Mouse (Mus musculus): Measurements from ENCODE around the gene Hebp1. TPM values are rescaled to one million over a fixed set of nuclear protein-coding genes. Genes with fewer than 3 reads are reported as not detected.

Hebp1 gene
- total RNA-seq, 2 experiments from 2014 or later, result 58.5 to 59.0 TPM

DNA sequence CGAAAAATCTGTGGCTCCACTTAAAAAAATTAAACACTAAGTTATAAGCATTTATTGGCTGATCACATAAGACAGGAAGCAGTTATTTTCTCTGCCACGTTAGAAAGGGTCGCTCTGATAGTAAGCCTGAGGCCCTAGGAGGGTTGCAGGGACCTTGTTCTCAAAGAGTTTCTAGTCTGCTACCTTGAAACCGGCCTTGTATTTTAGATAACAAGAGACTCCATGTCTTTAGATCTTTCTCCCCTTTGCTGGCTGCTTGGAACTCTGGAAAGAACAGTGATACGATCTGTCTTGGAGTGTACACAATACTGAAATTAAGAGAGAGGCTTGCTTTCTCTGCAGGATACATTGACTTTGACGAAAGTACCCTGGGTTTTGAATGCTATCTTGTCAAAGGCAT is 904 bp upstream of the Hebp1 start:
- no peak for DNase-seq
- intact Hi-C loops (cut with DNase I), result no loop called here

DNA sequence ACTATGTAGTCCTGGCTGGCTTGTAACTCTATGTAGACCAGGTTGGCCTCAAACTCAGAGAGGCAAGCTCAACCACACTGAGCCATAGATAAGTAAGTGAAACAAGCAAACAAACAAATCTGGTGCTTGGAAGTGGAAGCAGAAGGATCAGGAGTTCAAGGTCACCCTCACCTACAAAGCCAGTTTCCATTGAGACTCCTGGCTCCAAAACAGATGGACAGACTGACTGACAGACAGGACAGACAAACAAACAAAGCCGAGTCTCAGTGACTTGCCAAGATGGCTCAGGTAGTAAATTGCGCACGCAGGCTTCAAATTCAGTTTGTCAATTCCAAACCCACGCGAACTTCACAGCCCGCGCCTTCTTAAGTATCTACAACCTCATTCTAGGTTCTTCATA is 376 bp downstream of the Hebp1 start:
- intact Hi-C loops (cut with DNase I), result no loop called here
- no peak for DNase-seq

DNA sequence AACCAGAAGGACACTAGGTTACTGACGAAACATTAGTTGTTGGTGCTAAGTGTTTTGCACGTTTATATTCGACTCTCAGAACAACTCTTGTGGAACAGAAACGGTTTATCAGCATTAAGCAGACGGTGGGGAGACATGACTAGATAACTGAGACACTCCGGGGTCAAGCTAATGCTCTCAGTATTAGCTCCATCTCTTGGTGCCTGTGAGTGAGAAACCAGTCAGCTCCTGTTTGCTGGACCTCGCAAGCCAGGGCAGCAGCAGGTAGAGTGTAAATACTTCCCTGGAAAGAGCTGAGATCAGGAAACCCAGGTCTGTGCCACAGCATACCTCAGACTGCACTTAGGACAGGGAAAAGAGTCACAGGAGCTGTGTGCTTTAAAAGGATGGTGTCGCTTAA is 1.1 kb downstream of the Hebp1 start:
- no peak for DNase-seq
- intact Hi-C loops (cut with DNase I), result no loop called here

DNA sequence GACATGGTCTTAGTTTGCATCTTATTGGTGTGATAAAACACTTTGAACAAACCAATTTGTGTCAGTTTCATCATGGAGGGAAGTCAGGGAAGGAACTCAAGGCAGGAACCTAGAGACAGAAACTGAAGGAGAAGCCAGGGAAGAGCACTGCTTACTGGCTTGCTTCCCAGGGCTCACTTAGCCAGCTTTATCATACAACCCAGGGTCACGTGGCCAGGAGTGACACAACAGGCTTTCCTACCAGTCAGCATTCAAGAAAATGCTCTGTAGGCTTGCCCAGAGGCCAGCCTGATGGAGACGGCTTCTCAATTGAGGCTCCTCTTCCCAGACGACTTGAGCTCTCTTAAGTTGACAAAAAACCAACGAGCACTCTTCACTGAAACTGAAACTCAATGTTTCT is 2.9 kb downstream of the Hebp1 start:
- intact Hi-C loops (cut with DNase I), result no loop called here
- DNase-seq, result no peak

DNA sequence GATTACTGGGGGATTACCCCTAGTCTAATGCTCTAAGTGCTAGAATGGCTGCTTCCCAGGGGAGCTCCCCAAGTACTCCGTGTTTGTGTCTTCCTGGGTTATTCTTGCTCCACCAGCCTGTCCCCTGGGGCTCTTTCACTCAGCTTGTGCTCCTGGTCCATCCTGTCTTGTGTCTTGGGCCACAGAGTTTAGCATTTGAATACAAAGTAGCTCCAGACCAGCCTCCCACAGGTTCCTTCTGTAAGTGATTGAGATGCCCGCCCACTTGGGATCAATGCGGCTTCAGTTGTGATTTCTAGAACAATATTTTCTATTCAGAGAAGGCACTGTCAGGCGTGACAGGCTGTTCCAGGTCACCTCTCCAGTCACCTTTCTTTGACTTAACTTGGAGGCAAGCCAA is 4.1 kb downstream of the Hebp1 start:
- peak in 1 of 2 experiments; percentile 31 for DNase-seq

DNA sequence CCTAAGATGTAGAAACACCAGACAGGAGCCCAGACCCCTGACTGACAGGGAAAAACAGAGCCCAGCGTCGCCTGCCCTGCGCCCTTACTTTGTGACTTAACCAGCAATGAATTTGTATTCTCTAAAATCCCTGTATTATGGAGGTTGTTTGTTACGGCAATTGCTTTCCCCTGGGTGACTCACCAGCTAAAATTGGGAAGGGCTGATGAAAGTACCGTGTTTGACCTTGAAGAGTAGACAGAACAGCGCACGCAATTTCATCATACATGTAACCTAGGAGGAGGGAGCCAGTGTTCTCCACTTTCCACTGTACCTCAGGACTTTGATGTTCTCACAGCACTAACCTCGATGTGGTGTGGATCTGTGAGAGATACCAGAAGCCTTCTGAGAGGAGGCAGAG is 4.8 kb downstream of the Hebp1 start:
- intact Hi-C loops (cut with DNase I), result no loop called here
- peak in 1 of 2 experiments; percentile 23 for DNase-seq

More for the DNA sequence above, 4.1 kb downstream of the Hebp1 start:
- intact Hi-C loops (cut with DNase I), result no loop called here

DNA sequence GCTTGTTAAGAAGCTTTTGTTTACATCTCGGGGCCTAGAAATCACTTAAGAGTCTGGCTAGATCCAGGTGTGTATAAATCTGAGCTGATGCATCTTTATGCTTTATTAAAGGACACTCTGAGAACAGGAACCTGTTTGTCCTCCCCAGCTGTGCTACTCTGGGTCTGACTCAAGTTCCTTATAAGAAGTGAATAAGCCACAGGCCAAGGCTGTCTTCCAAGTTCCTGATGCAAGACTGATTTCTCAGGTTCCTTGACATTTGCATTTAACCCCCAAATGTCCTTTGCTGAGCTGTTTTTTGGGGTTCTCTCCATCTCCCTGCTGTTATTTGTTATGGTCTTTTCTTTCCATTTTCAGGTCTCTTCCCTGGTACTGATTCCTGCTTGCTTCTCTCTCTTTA is 5.9 kb downstream of the Hebp1 start:
- intact Hi-C loops (cut with DNase I), result no loop called here
- DNase-seq, result no peak

DNA sequence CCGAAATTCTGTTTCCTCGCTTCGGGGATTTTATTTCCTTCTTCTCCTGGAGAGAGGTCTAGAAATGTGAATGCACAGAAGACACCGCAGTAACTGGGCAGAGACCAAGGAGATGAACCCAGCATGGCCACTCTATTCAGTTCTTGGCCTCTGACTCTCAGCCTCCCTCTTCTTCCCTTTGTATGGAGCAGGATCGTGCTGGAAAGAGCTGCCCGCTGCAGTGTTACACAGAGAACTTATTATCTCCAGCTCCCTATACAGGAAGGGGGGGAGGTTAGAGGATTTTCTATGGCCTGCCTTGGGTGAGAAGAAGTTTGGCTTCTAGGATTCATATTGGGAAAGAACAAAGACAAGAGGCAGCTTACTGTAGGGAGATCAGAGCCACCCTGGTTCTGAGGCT is 7.7 kb downstream of the Hebp1 start:
- intact Hi-C loops (cut with DNase I), result no loop called here
- DNase-seq, result no peak

DNA sequence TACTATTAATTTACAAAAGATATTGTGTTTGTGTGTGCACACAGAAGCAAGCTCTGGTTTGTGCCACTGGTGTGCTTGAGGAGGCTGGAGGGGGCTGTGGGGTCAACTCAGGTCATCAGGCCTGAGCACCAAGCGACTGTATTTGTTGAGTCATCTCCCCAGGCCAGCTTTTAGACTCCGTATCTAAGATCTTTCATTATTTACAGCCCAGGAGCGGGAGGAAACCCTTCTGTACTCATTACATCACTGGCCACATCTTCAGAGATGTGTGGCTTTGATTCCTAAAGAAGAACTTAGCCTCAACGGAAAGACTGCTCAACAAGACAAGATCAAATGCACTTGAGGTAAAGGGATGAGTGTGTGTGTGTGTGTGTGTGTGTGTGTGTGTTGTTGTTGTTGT is 9.2 kb downstream of the Hebp1 start:
- intact Hi-C loops (cut with DNase I), result loop anchor here (1.0 kb wide), 1 partner anchor 49 kb away; no protein-coding TSS in a partner anchor
- DNase-seq, result no peak

DNA sequence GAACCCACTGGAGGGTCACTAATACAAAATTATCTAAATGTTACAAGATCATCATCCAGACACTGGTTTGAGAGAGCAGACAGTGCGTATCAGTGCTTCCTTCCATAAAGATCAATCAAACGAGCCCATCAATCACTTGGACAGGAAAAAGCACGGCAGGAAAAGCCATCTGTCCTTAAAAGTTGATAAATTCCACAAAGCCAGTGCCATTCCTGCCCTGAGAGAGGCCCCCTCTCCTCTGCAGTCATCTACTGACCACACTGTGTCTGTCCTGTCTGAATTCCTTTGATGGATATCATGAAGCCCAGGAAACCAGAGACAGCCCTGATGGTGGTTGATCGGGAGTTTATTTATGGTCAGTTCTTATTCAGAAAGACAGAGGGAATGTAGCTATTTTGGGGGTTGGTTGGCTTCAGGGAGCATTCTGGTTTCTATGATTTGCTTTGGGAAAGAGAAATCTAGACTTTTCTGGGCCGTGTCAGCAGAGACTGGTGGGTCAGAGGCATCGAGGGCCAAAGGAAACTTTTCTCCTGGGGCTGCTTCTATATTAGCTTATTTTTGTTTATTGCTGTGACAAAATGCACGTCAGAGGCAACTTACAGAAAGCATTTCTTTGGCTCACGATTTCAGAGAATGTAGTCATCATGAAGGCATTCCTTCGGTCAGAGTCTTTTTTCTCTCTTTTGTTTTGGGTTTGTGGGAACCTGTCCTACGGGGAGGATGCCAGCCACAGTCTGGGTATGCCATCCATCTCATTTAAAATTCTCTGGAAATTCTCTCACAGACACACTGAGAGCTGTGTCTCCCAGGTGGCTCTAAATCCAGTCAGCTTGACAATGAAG is 10.5 kb downstream of the Hebp1 start:
- no peak for DNase-seq
- intact Hi-C loops (cut with DNase I), result no loop called here

DNA sequence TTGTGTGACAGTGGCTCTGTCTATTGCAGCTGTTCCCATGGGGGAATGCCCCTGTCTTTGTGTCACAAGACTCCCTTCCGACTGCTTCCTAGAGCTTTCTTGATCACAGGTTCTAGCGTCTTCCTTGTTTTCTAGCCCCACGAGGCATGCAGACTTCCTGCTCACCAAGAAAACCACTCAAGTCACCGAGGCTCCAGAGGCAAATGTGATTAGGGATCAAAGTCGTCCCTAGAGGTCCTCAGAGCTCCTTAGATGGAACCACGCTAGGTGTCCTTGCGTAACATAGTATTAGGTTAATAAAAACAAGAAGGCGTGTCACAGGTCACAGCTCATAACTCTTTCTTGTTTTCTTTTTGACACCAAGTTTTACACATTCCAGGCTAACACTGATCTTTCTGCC is 13.9 kb downstream of the Hebp1 start:
- intact Hi-C loops (cut with DNase I), result no loop called here
- no peak for DNase-seq

DNA sequence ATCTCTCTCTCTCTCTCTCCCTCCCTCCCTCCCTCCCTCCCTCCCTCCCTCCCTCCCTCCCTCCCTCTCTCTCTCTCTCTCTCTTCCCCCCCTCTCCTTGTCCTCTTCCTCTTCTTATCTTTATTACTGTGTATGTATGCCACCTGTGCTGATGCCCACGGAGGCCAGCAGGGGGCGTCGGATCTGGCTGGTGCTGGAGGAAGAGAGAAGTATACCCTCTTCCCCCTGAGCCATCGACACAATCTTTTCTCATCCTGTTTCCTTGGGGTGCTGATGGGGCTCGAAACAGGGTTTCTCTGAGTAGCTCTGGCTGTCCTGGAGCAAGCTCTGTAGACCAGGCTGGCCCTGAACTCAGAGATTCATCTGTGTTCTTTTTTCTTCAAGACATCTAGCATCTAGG is 14.9 kb downstream of the Hebp1 start:
- DNase-seq, result no peak
- intact Hi-C loops (cut with DNase I), result no loop called here

DNA sequence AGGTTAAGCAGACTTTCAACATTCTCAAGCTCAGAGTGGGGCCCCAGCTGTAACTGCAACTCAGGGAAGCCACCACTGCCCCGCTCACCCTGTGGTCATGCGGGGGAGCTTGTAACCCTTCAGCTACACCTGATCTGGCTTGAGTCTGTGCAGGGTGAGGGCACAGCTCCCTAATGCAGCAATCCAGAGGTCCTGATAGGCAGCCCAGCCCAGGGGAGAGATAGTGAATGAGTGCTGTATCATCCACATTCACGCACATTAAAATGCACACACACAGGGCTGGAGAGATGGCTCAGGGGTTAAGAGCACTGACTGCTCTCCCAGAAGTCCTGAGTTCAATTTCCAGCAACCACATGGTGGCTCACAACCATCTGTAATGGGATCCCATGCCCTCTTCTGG is 19.2 kb downstream of the Hebp1 start:
- intact Hi-C loops (cut with DNase I), result no loop called here
- DNase-seq, result no peak

DNA sequence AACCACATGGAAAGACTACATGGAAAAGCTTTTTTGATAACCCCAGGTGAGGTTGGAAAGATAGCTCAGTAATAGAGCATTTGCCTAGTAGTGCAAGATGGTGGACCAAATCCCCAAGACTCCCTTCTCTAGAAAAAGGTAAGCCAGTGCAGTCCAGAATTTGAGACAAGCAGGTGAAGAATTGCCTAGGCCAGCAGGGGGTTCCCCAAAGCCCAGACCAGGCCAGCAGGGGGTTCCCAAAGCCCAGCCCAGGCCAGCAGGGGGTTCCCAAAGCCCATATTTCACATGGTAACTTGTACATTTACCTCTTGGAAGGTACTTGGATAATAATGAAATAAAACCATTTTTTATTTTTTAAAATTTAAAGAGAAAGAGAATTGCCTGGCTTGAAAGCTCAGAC is 20.6 kb downstream of the Hebp1 start:
- intact Hi-C loops (cut with DNase I), result no loop called here
- DNase-seq, result no peak

DNA sequence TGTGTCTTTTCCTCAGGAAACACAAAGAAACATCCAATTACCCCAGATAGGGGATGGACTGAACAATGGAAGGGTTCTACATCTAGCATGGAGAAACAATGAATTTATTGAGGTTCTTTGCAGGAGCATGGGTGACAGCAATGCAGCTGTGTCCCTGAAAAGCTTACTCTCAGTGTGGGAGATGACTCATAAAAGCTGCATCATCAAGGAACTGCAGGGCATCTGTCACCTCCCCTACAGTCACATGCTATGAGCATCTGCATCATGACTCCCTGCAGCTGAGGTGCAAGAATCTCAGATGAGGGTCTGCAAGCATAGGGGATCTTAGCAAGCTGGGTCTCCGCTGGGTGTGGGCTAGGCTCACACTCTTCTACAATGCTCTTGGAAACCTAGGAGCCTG is 22.8 kb downstream of the Hebp1 start:
- DNase-seq, result no peak
- intact Hi-C loops (cut with DNase I), result no loop called here

DNA sequence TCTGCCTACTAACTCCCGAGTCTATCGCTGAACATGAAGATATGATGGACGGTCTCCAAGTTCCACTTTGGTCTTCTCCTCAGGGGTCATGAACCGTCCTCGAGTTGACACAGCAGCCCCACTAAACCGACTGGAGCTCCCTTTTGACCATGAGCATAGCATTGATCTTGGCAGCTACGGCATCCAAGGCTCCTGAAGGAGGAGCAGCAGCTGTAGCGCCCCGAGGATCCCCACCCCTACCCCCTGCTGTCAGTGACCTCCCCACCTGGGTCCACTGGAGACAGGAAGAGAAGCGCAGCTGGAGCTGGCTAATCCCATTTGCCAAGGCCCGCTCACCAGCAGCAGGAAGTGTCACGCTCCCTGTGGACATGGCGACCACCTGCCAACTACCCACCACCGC is 26.1 kb downstream of the Hebp1 start:
- intact Hi-C loops (cut with DNase I), result no loop called here
- no peak for DNase-seq

DNA sequence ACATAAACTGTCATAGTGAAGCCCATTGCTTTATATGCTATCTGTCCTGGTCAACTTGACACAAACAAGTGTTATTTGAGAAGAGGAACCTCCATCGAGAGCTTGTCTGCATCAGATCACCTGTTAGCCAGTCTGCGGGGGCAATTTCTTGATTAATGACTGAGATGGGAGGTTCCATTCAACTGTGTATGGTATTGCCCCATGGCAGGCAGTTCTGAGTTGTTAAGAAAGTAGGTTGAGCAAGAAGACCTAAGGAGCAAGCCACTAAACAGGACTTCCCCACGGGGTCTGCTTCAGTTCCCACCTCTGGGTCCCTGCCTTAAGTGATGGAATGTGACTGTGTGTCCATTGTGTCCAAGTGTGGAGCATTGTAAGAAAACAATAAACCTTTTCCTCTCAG is 28.6 kb downstream of the Hebp1 start:
- no peak for DNase-seq
- intact Hi-C loops (cut with DNase I), result loop anchor here (5.0 kb wide), 1 partner anchor 208 kb away; no protein-coding TSS in a partner anchor

DNA sequence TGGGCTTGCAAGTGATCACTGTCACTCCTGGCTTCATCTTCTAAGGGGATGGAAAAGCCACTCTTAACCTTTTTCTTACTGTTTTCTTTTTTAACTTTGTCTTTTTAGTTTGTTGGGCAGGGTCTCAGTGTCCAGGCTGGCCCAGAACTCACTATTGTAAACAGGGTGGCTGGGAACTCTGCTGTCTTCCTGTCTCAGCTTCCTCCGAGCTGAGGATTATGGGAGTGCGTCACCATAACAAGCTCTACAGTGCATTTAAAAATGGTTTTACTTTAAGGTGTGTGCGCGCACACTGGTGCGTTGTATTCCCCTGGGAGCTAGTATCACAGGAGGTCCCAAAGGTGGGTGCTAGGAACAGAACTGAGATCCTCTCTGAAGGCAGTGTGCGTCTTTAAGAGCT is 29.4 kb downstream of the Hebp1 start:
- DNase-seq, result no peak
- intact Hi-C loops (cut with DNase I), result loop anchor here (5.0 kb wide), 1 partner anchor 209 kb away; no protein-coding TSS in a partner anchor

DNA sequence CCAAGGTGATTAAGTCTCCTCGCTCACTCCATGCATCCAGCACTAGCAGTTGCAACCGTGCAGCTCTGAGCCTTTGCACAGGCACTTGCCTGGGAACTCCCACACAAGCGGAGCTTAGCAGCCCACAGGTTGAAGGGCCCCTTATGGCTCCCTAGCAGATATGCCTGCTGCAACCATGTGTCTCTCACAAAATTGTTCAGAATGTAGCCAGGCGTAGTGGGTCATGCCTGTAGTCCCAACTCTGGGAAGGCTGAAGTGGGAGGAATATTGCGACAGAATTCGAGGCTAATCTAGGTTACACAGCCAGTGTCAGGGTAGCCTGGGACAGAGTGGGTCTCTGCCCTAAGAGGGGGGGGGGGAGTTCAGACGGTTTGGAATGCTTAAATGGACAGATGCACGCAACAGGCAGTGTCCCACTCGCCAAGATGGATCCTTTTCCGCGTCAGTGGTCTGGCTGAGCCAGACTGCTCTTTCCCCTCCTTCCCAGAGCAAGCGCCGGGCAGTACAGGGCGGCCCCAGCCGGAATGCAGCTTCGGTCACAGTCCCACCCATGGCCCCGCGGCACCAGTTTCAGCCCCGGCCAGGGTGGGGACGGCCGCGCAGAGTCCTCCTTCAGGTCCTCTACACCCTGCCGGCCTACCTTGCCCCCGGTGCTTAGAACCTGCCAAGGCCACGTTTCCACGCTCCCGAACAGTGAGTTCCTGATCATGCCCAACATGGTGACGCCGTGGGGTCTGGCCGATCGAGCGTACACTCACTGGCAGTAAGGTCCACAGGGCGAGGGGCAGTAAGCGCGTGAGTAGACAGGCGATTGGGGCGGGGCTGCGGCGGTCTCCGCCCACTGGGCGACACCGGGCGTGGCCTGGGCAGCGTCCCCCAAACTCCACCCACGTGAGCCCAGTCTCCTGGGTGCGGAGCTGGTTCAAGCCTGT is 30.2 kb downstream of the Hebp1 start:
- peak; percentile 91 to 93 for DNase-seq
- intact Hi-C loops (cut with DNase I), result loop anchor here (5.0 kb wide), 1 partner anchor 210 kb away; no protein-coding TSS in a partner anchor

DNA sequence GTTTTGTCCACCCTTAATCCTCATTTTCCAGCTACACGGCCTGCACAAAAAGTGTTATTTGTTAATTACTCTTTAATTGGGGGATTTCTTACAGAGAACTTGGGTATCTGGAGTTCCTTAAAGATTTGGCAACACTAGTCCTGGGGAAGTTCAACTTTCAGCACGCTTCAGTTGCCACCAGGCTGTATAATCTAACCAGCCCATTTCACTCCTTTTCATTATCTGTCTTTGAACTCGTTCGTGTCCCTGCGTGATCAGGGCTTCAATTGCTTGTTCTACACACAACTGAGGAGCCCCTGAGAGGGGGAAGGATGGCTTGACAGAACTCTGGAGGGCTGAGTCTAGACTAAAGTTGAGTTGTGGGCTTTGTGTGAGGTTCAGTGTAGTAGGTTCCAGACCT is 31.1 kb downstream of the Hebp1 start:
- no peak for DNase-seq
- intact Hi-C loops (cut with DNase I), result loop anchor here (5.0 kb wide), 1 partner anchor 211 kb away; no protein-coding TSS in a partner anchor

DNA sequence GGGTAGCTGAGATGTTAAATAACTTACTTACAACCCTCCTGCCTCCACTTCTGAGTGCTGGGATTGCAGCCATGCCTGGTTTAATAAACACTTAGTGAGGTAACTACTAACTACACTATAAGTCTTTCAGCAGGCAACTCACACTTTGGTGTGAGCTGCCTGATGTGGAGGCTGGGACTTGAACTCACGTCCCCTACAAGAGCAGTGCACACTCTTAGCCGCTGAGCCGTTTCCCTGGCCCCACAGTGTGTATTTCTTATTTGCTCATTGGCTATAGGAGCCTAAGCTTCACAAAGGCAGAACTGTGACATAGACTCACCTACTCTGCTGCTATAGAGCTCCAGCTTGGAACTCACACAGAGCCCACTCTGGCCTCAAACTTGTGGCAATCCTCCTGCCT is 31.6 kb downstream of the Hebp1 start:
- intact Hi-C loops (cut with DNase I), result loop anchor here (5.0 kb wide), 1 partner anchor 211 kb away; no protein-coding TSS in a partner anchor
- DNase-seq, result no peak
